Mouse (Mus musculus) embryonic facial prominence, embryonic 13.5 days (tissue): ENCODE results near the gene Fam209. TPM values are rescaled to one million over a fixed set of nuclear protein-coding genes. Genes with fewer than 3 reads are reported as not detected.

ENCODE experiments used
- ATAC-seq: fragments of 200-750 bp; cut with Nextera tagmentation; 2 replicates; pipeline ENCODE4 v1.8.0; 2017; ENCODE audit warnings: low read depth; ENCODE audit not compliant: insufficient number of reproducible peaks, insufficient read depth, low FRiP score, low TSS enrichment
- H3K27ac ChIP-seq: fragments of 300-500 bp; sonication (generic); 2 replicates; pipeline ENCODE4 v1.5.1; 2015; ENCODE audit warnings: moderate library complexity, mild to moderate bottlenecking, inconsistent platforms
- H3K27me3 ChIP-seq: fragments of 300-500 bp; sonication (generic); 2 replicates; pipeline ENCODE4 v1.6.1; 2015; ENCODE audit warnings: mild to moderate bottlenecking, inconsistent platforms
- H3K36me3 ChIP-seq: fragments of 300-500 bp; sonication (generic); 2 replicates; pipeline ENCODE4 v1.6.1; 2015; ENCODE audit warnings: mild to moderate bottlenecking, inconsistent platforms
- H3K4me1 ChIP-seq: fragments of 300-500 bp; sonication (generic); 2 replicates; pipeline ENCODE4 v1.6.1; 2015; ENCODE audit warnings: inconsistent platforms
- H3K4me2 ChIP-seq: fragments of 300-500 bp; sonication (generic); 2 replicates; pipeline ENCODE4 v1.6.1; 2015; ENCODE audit warnings: moderate library complexity, mild to moderate bottlenecking, inconsistent platforms
- H3K4me3 ChIP-seq: fragments of 300-500 bp; sonication (generic); 2 replicates; pipeline ENCODE4 v1.5.1; 2015; ENCODE audit warnings: mild to moderate bottlenecking, inconsistent platforms
- H3K9ac ChIP-seq: fragments of 300-500 bp; sonication (generic); 2 replicates; pipeline ENCODE4 v1.6.1; 2015; ENCODE audit warnings: mild to moderate bottlenecking, inconsistent platforms
- H3K9me3 ChIP-seq: fragments of 300-500 bp; sonication (generic); 2 replicates; pipeline ENCODE4 v1.6.1; 2016; ENCODE audit warnings: inconsistent platforms
- WGBS: fragments of 180-500 bp; shearing (Covaris S2); methylation state at CpG from one replicate; pipeline ENCODE4 v1.1.7; 2015; ENCODE audit warnings: mixed read lengths; 5-methylcytosine and 5-hydroxymethylcytosine counted together
- polyA plus RNA-seq: library from polyadenylated mRNA; unstranded; fragments of >200 nt; fragmentation: Nextera tagmentation; extraction: Ambion mirVana; gene quantifications from 2 replicates; pipeline ENCODE4 v1.2.1, GENCODE M21; 2015

Fam209 gene
- polyA plus RNA-seq, 1 experiment from 2014 or later: 0.73 TPM

GRCm38 (mm10) chr2:172480296-172480695, 8.0 kb downstream of the Fam209 start:
- Histone ChIP-seq H3K4me3 (no peak overlapping the region), H3K27me3 (peaks cover 3% of the 10 kb centered on the region; the same call in 1 of the 2 replicates), H3K27ac (no peak overlapping the region), H3K4me1 (peaks cover 10% of the 10 kb centered on the region), H3K9me3 (no peaks in the 10 kb centered on the region), H3K9ac (no peak overlapping the region), H3K36me3 (no peaks in the 10 kb centered on the region), H3K4me2 (no peak overlapping the region)
- no peak for ATAC-seq
- WGBS: 62% methylated on average over 7 of the region's 7 CpGs

GRCm38 (mm10) chr2:172481654-172482385, 9.5 kb downstream of the Fam209 start:
- WGBS: 80% methylated on average over 16 of the region's 16 CpGs

GRCm38 (mm10) chr2:172483766-172484413, 11.6 kb downstream of the Fam209 start:
- H3K9me3 ChIP-seq: no peaks in the 10 kb centered on the region
- no peak overlapping the region for H3K4me2 ChIP-seq
- no peak overlapping the region for H3K27ac ChIP-seq
- no peaks in the 10 kb centered on the region for H3K36me3 ChIP-seq
- peaks cover 6% of the 10 kb centered on the region for H3K4me1 ChIP-seq
- no peak overlapping the region for H3K4me3 ChIP-seq
- ATAC-seq: no peak
- 80% methylated on average over 14 of the region's 14 CpGs for WGBS
- H3K9ac ChIP-seq: no peak overlapping the region
- no peaks in the 10 kb centered on the region for H3K27me3 ChIP-seq

More at GRCm38 (mm10) chr2:172481654-172482385, 9.5 kb downstream of the Fam209 start:
- H3K4me1 ChIP-seq: peaks cover 9% of the 10 kb centered on the region
- ATAC-seq: no peak
- no peaks in the 10 kb centered on the region for H3K9me3 ChIP-seq
- no peaks in the 10 kb centered on the region for H3K36me3 ChIP-seq
- H3K27me3 ChIP-seq: peaks cover 1% of the 10 kb centered on the region; the same call in 1 of the 2 replicates
- H3K4me2 ChIP-seq: no peak overlapping the region
- H3K4me3 ChIP-seq: no peak overlapping the region
- H3K9ac ChIP-seq: no peak overlapping the region
- no peak overlapping the region for H3K27ac ChIP-seq

- peak; percentile 69 for ATAC-seq
- peaks cover 6% of the 10 kb centered on the region for H3K4me1 ChIP-seq
- H3K9me3 ChIP-seq: no peaks in the 10 kb centered on the region
- peak overlapping the region; percentile 58 for H3K27ac ChIP-seq
- H3K9ac ChIP-seq: no peak overlapping the region
- WGBS: 19% methylated on average over 12 of the region's 12 CpGs
- H3K36me3 ChIP-seq: no peaks in the 10 kb centered on the region
- H3K4me3 ChIP-seq: no peak overlapping the region
- peak overlapping the region; percentile 32; the same call in 1 of the 2 replicates for H3K4me2 ChIP-seq
- no peaks in the 10 kb centered on the region for H3K27me3 ChIP-seq
Observed at GRCm38 (mm10) chr2:172484696-172485370, 12.5 kb downstream of the Fam209 start.

- ATAC-seq: no peak
- 63% methylated on average over 8 of the region's 8 CpGs for WGBS
- Histone ChIP-seq H3K36me3 (no peaks in the 10 kb centered on the region), H3K9me3 (no peaks in the 10 kb centered on the region), H3K27me3 (no peaks in the 10 kb centered on the region), H3K4me3 (no peak overlapping the region), H3K27ac (no peak overlapping the region), H3K9ac (no peak overlapping the region), H3K4me1 (no peaks in the 10 kb centered on the region), H3K4me2 (no peak overlapping the region)
Observed at GRCm38 (mm10) chr2:172496736-172497345, 24.5 kb downstream of the Fam209 start.

GRCm38 (mm10) chr2:172498823-172499222, 26.5 kb downstream of the Fam209 start:
- ATAC-seq: no peak
- WGBS: 65% methylated on average over 3 of the region's 3 CpGs
- Histone ChIP-seq H3K4me1 (no peaks in the 10 kb centered on the region), H3K4me2 (no peak overlapping the region), H3K9ac (no peak overlapping the region), H3K9me3 (no peaks in the 10 kb centered on the region), H3K4me3 (no peak overlapping the region), H3K27me3 (no peaks in the 10 kb centered on the region), H3K27ac (no peak overlapping the region), H3K36me3 (no peaks in the 10 kb centered on the region)

GRCm38 (mm10) chr2:172500752-172501316, 28.5 kb downstream of the Fam209 start:
- ATAC-seq: no peak
- Histone ChIP-seq H3K27me3 (no peaks in the 10 kb centered on the region), H3K9me3 (no peaks in the 10 kb centered on the region), H3K4me3 (no peak overlapping the region), H3K4me1 (no peaks in the 10 kb centered on the region), H3K27ac (no peak overlapping the region), H3K9ac (no peak overlapping the region), H3K36me3 (no peaks in the 10 kb centered on the region), H3K4me2 (no peak overlapping the region)
- WGBS: 47% methylated on average over 7 of the region's 7 CpGs

- Histone ChIP-seq H3K4me3 (no peak overlapping the region), H3K36me3 (no peaks in the 10 kb centered on the region), H3K9me3 (no peaks in the 10 kb centered on the region), H3K27ac (no peak overlapping the region), H3K4me1 (no peaks in the 10 kb centered on the region), H3K4me2 (no peak overlapping the region), H3K9ac (no peak overlapping the region), H3K27me3 (no peaks in the 10 kb centered on the region)
- under 1% methylated on average over 4 of the region's 4 CpGs for WGBS
- no peak for ATAC-seq
Observed at GRCm38 (mm10) chr2:172501341-172501740, 29.0 kb downstream of the Fam209 start.

- no peak overlapping the region for H3K4me2 ChIP-seq
- H3K27ac ChIP-seq: no peak overlapping the region
- ATAC-seq: no peak
- H3K27me3 ChIP-seq: no peaks in the 10 kb centered on the region
- 54% methylated on average over 14 of the region's 14 CpGs for WGBS
- no peak overlapping the region for H3K4me3 ChIP-seq
- H3K9ac ChIP-seq: no peak overlapping the region
- no peaks in the 10 kb centered on the region for H3K4me1 ChIP-seq
- H3K36me3 ChIP-seq: no peaks in the 10 kb centered on the region
- H3K9me3 ChIP-seq: no peaks in the 10 kb centered on the region
Observed at GRCm38 (mm10) chr2:172502168-172502567, 29.8 kb downstream of the Fam209 start.

GRCm38 (mm10) chr2:172506121-172506520, 33.8 kb downstream of the Fam209 start:
- no peaks in the 10 kb centered on the region for H3K9me3 ChIP-seq
- H3K27ac ChIP-seq: no peak overlapping the region
- no peak overlapping the region for H3K9ac ChIP-seq
- 86% methylated on average over 7 of the region's 7 CpGs for WGBS
- no peak overlapping the region for H3K4me3 ChIP-seq
- no peak for ATAC-seq
- no peak overlapping the region for H3K4me2 ChIP-seq
- H3K36me3 ChIP-seq: no peaks in the 10 kb centered on the region
- H3K27me3 ChIP-seq: no peaks in the 10 kb centered on the region
- no peaks in the 10 kb centered on the region for H3K4me1 ChIP-seq

GRCm38 (mm10) chr2:172510056-172510712, 37.9 kb downstream of the Fam209 start:
- Histone ChIP-seq H3K27ac (no peak overlapping the region), H3K4me1 (no peaks in the 10 kb centered on the region), H3K4me2 (no peak overlapping the region), H3K9me3 (no peaks in the 10 kb centered on the region), H3K4me3 (no peak overlapping the region), H3K36me3 (no peaks in the 10 kb centered on the region), H3K9ac (no peak overlapping the region), H3K27me3 (no peaks in the 10 kb centered on the region)
- no peak for ATAC-seq
- 88% methylated on average over 15 of the region's 15 CpGs for WGBS
